Mouse (Mus musculus): ENCODE results near the gene Cfap61.

DNA sequence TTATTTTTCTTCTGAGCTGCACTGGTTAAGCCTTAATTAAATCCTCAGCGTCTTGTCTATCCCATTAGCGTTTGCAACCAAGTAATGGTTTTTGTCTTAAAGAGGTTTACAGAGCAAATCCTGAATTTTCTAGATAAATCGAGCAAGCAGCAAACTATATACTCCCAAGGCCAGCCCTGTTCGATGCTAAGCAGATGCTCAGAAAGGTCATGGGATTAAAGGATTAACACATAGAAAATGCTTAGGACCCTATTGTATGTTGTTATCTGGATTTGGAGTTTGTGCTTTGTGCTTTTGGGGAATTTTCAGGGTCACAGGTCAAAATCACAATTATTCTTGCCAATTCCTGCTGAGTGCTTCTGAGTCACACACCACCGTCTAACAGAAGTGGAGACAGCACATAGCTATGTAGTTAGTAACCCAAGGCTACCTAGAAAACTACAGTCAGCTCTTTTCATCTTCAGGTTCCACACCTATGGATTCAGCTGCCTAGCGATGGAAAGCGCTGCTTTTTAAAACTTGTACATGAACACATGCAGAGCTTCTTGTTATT, 13.9 kb downstream of the Cfap61 start:
- TF ChIP-seq CTCF (IDR thresholded peaks at IDR 0.05) (no peak), POLR2A (IDR thresholded peaks at IDR 0.05; ENCODE audit: insufficient read depth, low read depth, low read length) (no peak), EP300 (IDR thresholded peaks at IDR 0.05; ENCODE audit: insufficient read depth, low read depth, low read length) (no peak)

Data from heart, adult 2 months (tissue).